In genomic region chr2:174472818-174473549, GRCm38 (mm10) we compare ENCODE assay signal across 8 mouse cellular contexts. TPM values are rescaled to one million over a fixed set of nuclear protein-coding genes. Genes with fewer than 3 reads are reported as not detected.
DNase-seq lines count a peak whose midpoint lies in the region; ATAC-seq and TF ChIP-seq lines count a peak whose summit lies in the region.

Prelid3b (minus strand) TSS chr2:174473081.

- H3K27me3 ChIP-seq in hindbrain, embryonic 10.5 days (ENCODE audit: insufficient read depth, poor library complexity, severe bottlenecking), result no peaks in the 10 kb centered on the region
- no peaks in the 10 kb centered on the region for H3K27me3 ChIP-seq in lung, postnatal 0 days (replicated peaks; ENCODE audit: insufficient read depth, low read length)

- ATAC-seq in frontal cortex, adult (ENCODE audit: low TSS enrichment), result peak; percentile 100
- ATAC-seq in lung, postnatal 0 days, result peak; percentile 98

- peaks cover 21% of the 10 kb centered on the region for H3K4me1 ChIP-seq in hindbrain, embryonic 10.5 days (replicated peaks)
- peaks cover 6% of the 10 kb centered on the region; the same call in 1 of the 2 replicates for H3K4me1 ChIP-seq in lung, postnatal 0 days (ENCODE audit: insufficient read depth, low read depth, low read length)

- H3K27ac ChIP-seq in hindbrain, embryonic 10.5 days, result peak within 1 kb of the TSS; percentile 93
- H3K27ac ChIP-seq in lung, postnatal 0 days (ENCODE audit: low read length), result peak within 1 kb of the TSS; percentile 88

- peak within 1 kb of the TSS; percentile 76 for H3K4me3 ChIP-seq in hindbrain, embryonic 10.5 days
- peak within 1 kb of the TSS; percentile 68 for H3K4me3 ChIP-seq in lung, postnatal 0 days (ENCODE audit: low read depth, low read length)

- no peak for TF ChIP-seq EP300 in lung, postnatal 0 days (IDR thresholded peaks at IDR 0.05)

- H3K4me2 ChIP-seq in lung, postnatal 0 days (replicated peaks; ENCODE audit: low read depth, low read length), result peak within 1 kb of the TSS; percentile 79

- peaks cover 38% of the 10 kb centered on the region for H3K36me3 ChIP-seq in hindbrain, embryonic 10.5 days
- no peaks in the 10 kb centered on the region for H3K36me3 ChIP-seq in lung, postnatal 0 days (ENCODE audit: insufficient read depth, low read length)

- H3K9me3 ChIP-seq in hindbrain, embryonic 10.5 days, result no peaks in the 10 kb centered on the region
- H3K9me3 ChIP-seq in lung, postnatal 0 days (ENCODE audit: low read length), result no peaks in the 10 kb centered on the region

- peak; percentile 100 for DNase-seq in MN1 (ENCODE audit: low spot score)
- peak; percentile 99 for DNase-seq in cerebellum, adult 9-10 months
- DNase-seq in hindbrain, embryonic 10.5 days (ENCODE audit: low spot score), result peak; percentile 100
- peak; percentile 100 for DNase-seq in layer of hippocampus, adult 9-11 months
- DNase-seq in lung, postnatal 0 days (ENCODE audit: low spot score), result peak; percentile 99
- DNase-seq in ovary, postnatal 14 days (ENCODE audit: low spot score), result peak; percentile 96
- peak; percentile 100 for DNase-seq in thymus, postnatal 14 days

- WGBS in hindbrain, embryonic 10.5 days, result under 1% methylated on average over 53 of the region's 53 CpGs
- WGBS in lung, postnatal 0 days, result under 1% methylated on average over 49 of the region's 53 CpGs

- TF ChIP-seq CTCF in lung, postnatal 0 days (IDR thresholded peaks at IDR 0.05), result no peak

- peak within 1 kb of the TSS; percentile 79 for H3K9ac ChIP-seq in lung, postnatal 0 days (replicated peaks; ENCODE audit: low read depth)

RNA-seq across cellular contexts. Expression of gene Prelid3b, which starts in this region (rescaled TPM):
- polyA plus RNA-seq in hindbrain, embryonic 10.5 days (2016; fragmentation: Nextera tagmentation; extraction: Ambion mirVana), result 122 and 127 TPM in 2 replicates
- 64.9 and 68.9 TPM in 2 replicates for polyA plus RNA-seq in lung, postnatal 0 days (2015; fragmentation: Nextera tagmentation; extraction: Ambion mirVana)

Comparison
In these comparisons a context has a peak if more than half of its experiments do, and no peak if none do; other contexts are left out.
1. Peak in every context shown above with its lines: DNase-seq, ATAC-seq, H3K4me3 ChIP-seq and H3K27ac ChIP-seq.